Mouse (Mus musculus): ENCODE measurements around the gene Gsg1l. TPM values are rescaled to one million over a fixed set of nuclear protein-coding genes. Genes with fewer than 3 reads are reported as not detected.

Gsg1l gene
- polyA plus RNA-seq, 1 experiment, result 5.6 TPM

DNA sequence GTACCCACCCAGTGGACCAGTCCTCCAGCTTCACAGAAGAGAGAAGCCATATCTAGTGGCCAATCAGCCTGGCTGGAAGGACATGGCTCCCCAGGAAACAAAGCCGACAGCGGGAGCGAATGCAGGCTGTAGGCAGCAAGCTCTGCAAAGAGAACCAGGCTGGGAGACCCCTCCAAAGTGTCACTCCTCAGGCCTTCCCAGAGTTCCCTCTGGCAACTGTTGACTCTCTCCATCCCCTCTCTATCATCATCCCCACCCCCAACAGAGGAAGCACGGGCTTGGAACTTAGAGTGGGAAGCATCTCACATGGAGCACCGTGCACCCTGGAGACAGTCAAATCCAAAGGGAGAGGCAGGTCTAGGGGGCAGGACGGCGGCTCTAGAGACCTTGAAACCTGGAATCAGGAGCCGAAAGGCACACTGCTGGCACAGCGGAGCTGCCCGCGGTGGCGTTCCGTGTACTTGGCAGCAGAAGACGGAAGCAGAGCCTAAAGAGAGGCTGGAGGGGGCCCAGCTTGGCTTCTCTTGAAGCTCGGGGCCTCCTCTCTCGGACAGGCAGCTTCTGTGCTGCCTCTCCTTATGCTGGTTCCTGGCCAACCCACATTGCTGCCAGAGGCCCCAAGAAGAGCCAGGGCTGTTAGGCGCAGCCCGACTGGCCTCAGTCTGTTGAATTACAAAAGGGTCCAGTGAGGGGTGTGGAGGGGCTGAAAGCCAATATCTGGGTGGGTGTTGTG lies 41.3 kb downstream of the Gsg1l start:
- no peak for DNase-seq
- Histone ChIP-seq H3K4me1 (ENCODE audit: control insufficient read depth, insufficient read depth, low read length) (no peaks in the 10 kb centered on the region), H3K4me3 (replicated peaks; ENCODE audit: extremely low read depth, low read depth, low read length) (no peak overlapping the region)
- TF ChIP-seq CTCF (IDR thresholded peaks at IDR 0.05; ENCODE audit: insufficient read depth, low read length) (no peak), POLR2A (IDR thresholded peaks at IDR 0.05; ENCODE audit: borderline replicate concordance, extremely low read depth, low read depth, low read length) (no peak)
- 59% methylated on average over 18 of the region's 18 CpGs for WGBS

DNA sequence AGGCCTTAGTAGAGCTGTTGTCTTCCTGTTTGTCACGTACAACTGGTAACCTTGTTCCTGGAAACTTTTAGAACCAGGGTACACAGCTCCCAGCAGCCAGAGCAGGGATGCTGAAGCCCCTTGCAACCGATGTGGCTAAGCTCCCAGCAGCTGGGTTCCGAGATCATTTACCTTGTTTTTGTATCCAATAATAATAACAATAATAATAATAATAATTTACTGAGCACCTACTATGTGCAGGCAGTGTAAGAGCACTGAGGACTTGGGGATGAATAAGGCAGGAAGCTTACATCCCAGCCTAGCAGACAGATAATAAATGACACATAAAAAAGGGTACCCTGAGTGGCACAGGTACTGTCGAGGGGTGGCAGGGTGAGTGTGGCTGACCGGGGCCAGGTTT lies 42.4 kb downstream of the Gsg1l start:
- DNase-seq, result no peak
- WGBS, result 86% methylated on average over 5 of the region's 5 CpGs
- H3K4me3 ChIP-seq (replicated peaks; ENCODE audit: extremely low read depth, low read depth, low read length), result no peak overlapping the region
- H3K4me1 ChIP-seq (ENCODE audit: control insufficient read depth, insufficient read depth, low read length), result no peaks in the 10 kb centered on the region
- TF ChIP-seq CTCF (IDR thresholded peaks at IDR 0.05; ENCODE audit: insufficient read depth, low read length), result no peak
- TF ChIP-seq POLR2A (IDR thresholded peaks at IDR 0.05; ENCODE audit: borderline replicate concordance, extremely low read depth, low read depth, low read length), result no peak

DNA sequence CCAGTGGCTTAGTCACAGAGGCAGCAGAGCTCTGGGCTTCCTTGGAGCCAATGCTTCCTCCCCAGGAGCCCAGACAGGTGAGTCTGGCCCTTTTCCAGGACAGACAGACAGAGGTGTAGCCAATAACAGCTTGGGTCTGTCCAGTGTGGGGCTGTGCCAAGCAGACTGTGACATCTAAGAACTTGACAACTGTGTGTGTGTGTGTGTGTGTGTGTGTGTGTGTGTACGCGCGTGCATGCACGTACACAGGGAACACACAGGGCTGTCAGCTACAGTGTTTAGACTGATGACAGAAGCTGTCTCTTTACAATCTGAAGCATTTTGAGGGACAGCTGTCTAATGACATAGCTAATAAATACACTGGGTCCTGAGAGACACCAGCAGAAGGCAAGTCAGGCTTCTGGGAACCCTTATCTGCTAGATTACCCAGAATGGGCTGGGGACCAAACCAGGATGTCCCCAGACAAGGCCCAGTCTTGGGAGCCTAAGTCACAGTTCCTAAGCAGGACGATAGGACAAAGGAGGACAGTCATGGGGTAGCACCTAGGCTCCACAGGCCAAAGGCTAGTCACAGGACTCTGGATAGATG lies 42.9 kb downstream of the Gsg1l start:
- no peak for DNase-seq
- WGBS, result 88% methylated on average over 5 of the region's 5 CpGs
- no peak for TF ChIP-seq CTCF (IDR thresholded peaks at IDR 0.05; ENCODE audit: insufficient read depth, low read length)
- no peak for TF ChIP-seq POLR2A (IDR thresholded peaks at IDR 0.05; ENCODE audit: borderline replicate concordance, extremely low read depth, low read depth, low read length)
- no peak overlapping the region for H3K4me3 ChIP-seq (replicated peaks; ENCODE audit: extremely low read depth, low read depth, low read length)
- no peaks in the 10 kb centered on the region for H3K4me1 ChIP-seq (ENCODE audit: control insufficient read depth, insufficient read depth, low read length)

DNA sequence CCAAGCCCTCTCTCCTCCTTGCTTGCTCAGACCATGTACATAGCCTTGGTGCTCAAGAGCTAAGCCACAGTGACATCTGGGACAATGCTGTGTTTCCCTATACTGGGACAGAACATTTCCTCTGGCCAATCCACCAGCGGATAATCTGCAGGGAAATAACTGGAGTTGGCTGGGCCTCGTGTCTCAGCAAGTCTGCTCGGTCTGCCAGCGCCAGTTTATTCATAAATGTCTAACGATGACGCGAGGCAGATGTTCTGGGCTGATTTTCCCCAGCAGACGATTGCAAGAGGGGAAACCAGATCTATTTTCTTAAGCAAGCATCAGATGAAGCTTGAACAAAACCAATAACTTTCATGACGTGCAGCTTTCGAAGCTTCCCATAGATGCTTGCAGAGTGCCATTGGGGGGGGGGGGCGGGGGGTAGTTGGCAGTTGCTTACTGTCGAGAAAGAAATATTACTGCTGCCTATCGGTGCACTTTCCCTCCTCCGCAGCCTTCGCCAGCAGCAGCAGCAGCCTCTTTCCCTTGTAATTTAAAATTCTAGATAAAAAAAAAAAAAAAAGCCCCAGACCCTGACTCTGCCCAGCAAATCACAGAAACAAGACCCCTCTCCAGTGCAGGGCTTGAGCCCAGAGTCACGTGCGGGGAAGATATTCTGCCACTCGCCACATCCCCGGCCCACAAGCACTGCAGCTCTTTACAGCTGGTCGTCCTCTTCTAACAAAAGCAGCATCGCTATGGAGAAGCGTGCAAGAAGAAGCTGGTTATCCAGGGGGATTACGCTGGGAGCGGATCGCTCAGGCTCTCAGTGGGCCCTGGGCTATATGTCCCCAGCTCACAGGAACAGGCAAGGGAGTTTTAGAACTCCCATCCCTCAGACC lies 43.6 kb downstream of the Gsg1l start:
- DNase-seq, result no peak
- WGBS, result 52% methylated on average over 25 of the region's 25 CpGs
- no peak overlapping the region for H3K4me3 ChIP-seq (replicated peaks; ENCODE audit: extremely low read depth, low read depth, low read length)
- no peaks in the 10 kb centered on the region for H3K4me1 ChIP-seq (ENCODE audit: control insufficient read depth, insufficient read depth, low read length)
- TF ChIP-seq POLR2A (IDR thresholded peaks at IDR 0.05; ENCODE audit: borderline replicate concordance, extremely low read depth, low read depth, low read length), result no peak
- TF ChIP-seq CTCF (IDR thresholded peaks at IDR 0.05; ENCODE audit: insufficient read depth, low read length), result no peak

DNA sequence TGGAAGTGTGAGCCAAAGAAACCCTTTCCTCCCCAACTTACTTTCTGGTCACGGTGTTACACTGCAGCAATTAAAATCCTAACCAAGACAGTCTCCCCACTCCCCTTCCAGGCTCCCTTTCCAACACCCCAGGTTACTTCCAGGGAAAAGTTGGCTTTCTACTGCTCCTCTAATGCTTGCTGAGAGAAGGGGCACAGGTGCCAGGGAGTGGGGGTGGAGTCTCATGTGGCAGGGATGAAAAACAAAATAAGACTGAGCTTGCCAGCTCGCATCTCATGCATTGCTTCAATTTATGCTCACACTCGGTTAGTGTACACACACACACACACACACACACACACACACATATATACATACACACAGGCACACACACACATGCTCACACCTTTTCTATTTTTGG lies 46.9 kb downstream of the Gsg1l start:
- TF ChIP-seq POLR2A (IDR thresholded peaks at IDR 0.05; ENCODE audit: borderline replicate concordance, extremely low read depth, low read depth, low read length) (no peak), CTCF (IDR thresholded peaks at IDR 0.05; ENCODE audit: insufficient read depth, low read length) (no peak)
- 73% methylated on average over 3 of the region's 3 CpGs for WGBS
- no peak overlapping the region for H3K4me3 ChIP-seq (replicated peaks; ENCODE audit: extremely low read depth, low read depth, low read length)
- DNase-seq, result no peak
- H3K4me1 ChIP-seq (ENCODE audit: control insufficient read depth, insufficient read depth, low read length), result no peaks in the 10 kb centered on the region

DNA sequence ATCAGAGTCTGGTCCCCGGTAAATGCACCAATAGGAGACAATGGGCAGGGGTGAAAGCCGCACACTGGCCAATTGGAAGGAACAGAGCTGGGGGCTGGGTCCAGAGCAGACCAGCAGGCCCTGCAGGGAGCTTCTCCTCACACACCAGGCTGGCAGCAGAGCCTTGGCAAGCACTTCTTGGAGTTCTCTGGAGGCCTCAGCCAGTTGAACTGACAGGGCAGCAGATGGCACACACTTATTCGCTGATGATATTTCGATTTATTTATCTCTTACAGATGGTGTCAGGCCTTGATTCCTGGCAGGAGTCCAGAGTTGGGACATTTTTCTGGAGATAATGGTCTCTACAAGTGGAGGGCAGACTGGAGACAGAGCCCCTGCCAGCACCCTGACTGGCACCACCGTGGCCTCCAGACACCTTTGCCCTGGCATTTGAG lies 49.4 kb downstream of the Gsg1l start:
- no peak for TF ChIP-seq CTCF (IDR thresholded peaks at IDR 0.05; ENCODE audit: insufficient read depth, low read length)
- no peak for DNase-seq
- WGBS, result 76% methylated on average over 5 of the region's 5 CpGs

DNA sequence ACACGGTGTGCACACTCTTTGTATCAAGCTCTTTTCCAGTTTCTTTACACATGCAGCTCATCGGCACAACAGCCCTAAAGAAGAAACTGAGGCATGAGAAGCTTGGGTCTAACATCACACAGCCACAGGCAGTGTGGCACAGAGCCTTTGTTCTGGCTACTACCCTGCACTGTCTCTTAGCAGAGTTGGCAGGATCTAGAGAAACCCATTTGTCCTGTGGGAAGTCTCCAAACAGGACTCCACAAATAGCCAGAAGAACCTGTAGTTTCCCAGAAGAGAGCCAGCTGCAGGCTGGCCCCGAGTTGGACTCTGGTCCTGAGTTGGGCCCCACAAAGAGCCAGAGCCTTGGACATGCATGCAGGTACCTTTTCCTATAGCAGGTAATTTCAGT lies 49.9 kb downstream of the Gsg1l start:
- H3K4me3 ChIP-seq (replicated peaks; ENCODE audit: extremely low read depth, low read depth, low read length), result no peak overlapping the region
- no peak for DNase-seq
- 84% methylated on average over 3 of the region's 3 CpGs for WGBS
- TF ChIP-seq POLR2A (IDR thresholded peaks at IDR 0.05; ENCODE audit: borderline replicate concordance, extremely low read depth, low read depth, low read length), result no peak
- no peaks in the 10 kb centered on the region for H3K4me1 ChIP-seq (ENCODE audit: control insufficient read depth, insufficient read depth, low read length)

More for the DNA sequence above, 49.4 kb downstream of the Gsg1l start:
- no peaks in the 10 kb centered on the region for H3K4me1 ChIP-seq (ENCODE audit: control insufficient read depth, insufficient read depth, low read length)
- no peak overlapping the region for H3K4me3 ChIP-seq (replicated peaks; ENCODE audit: extremely low read depth, low read depth, low read length)

DNA sequence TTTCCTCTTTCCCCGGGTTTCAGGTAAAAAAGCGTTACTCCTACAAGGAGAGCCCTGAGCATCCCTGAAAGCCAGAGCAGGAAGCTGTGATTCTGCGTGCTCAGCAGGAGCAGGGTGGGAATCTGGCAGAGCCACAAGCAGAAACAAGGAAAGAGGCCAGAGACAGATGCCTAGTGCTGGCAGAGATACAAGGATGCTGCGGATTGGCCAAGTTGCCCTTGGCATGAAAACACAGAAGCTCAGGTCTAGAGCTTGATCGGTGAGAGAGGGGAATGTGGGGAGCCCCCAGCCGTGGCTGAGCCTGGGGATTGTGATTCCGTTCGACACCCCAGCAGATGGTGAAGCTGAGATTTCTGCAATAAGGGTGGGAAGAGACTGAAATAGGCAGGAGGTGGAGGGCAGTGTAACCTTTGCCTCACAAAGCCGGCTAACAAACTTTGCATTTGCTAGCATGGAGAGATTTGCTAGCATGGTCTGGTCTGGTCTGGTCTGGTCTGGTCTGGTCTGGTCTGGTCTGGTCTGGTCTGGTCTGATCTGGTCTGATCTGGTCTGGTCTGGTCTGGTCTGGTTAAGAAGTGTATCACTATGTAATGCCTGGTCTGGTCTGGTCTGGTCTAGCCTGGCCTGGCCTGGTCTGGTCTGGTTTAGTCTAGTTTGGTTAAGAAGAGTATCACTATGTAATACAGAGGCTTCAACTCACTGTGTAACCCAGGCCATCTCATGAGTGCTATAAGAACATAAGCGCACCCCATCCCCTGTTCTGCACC lies 50.4 kb downstream of the Gsg1l start:
- Histone ChIP-seq H3K4me3 (replicated peaks; ENCODE audit: extremely low read depth, low read depth, low read length) (no peak overlapping the region), H3K4me1 (ENCODE audit: control insufficient read depth, insufficient read depth, low read length) (no peaks in the 10 kb centered on the region)
- WGBS, result 73% methylated on average over 10 of the region's 10 CpGs
- no peak for TF ChIP-seq CTCF (IDR thresholded peaks at IDR 0.05; ENCODE audit: insufficient read depth, low read length)
- TF ChIP-seq POLR2A (IDR thresholded peaks at IDR 0.05; ENCODE audit: borderline replicate concordance, extremely low read depth, low read depth, low read length), result no peak
- no peak for DNase-seq

DNA sequence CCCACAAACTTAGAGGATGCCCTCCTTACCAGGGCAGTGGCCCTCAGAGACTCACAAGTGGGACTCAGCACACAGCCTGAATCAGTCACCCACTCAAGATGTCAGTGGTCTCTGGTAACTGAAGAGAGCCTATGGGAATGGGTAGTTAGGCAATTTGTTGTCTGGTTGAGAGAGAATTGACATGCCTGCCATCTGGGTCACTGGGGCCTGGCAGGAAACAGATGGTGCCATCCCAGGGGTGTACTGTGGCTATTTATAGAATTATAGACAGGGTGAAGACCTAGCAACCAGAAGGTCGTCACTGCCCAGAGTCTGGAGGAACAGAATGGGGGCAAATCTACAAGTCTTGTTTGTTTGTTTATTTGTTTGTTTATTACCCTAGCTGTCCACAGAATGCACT lies 54.8 kb downstream of the Gsg1l start:
- WGBS, result 36% methylated on average over 1 of the region's 1 CpGs
- TF ChIP-seq POLR2A (IDR thresholded peaks at IDR 0.05; ENCODE audit: borderline replicate concordance, extremely low read depth, low read depth, low read length), result no peak
- TF ChIP-seq CTCF (IDR thresholded peaks at IDR 0.05; ENCODE audit: insufficient read depth, low read length), result no peak
- Histone ChIP-seq H3K4me1 (ENCODE audit: control insufficient read depth, insufficient read depth, low read length) (no peaks in the 10 kb centered on the region), H3K4me3 (replicated peaks; ENCODE audit: extremely low read depth, low read depth, low read length) (no peak overlapping the region)
- DNase-seq, result no peak
